Mouse (Mus musculus): ENCODE results near the gene Fcho1.
"Not testable (repeated sequence)": the region's sequence is repeated elsewhere in the genome, so short reads cannot be mapped to it uniquely, and the experiment has no call there.

Gene Fcho1

DNA sequence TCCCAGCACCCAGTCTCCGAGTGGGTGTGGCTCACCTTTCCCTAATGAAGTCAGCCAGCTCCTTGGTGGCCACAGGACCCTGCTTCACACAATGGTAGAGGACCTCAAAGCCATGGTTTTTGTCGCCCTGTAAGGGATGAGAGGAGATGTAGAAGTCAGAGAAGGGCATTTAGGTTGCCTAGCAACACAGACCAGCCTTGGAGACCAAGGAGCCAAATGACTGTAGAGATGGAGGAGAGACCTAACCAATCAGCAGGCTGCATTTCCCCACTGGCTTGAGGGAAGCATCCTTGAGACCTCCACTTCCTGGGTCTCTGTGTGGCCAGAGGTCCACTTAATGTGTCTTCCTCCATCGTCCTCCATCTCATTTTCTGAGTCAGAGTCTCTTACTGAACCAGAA is 7.3 kb downstream of the Fcho1 start:
- no peak for DNase-seq (ENCODE audit: low spot score in 2 of 2)

DNA sequence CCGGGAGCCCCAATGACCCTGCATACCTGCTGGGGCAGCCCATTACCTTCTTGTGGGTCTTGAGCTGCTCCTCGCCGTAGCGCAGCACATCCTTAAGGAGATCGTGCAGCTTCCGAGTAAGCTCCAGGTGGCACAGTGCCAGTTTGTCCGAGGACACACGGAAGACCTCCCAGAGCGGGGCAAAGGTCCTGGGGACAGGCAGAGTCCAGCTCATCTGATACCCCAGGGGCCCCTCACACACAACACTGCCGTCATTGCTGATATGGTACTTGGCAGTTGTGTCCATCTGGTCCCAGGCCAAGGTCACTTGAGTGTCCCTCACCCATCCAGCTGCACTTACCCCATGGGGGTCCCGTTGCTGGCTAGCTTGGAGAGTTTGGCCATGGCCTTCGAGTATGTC is 8.4 kb downstream of the Fcho1 start:
- no peak for DNase-seq (ENCODE audit: low spot score in 2 of 2)

DNA sequence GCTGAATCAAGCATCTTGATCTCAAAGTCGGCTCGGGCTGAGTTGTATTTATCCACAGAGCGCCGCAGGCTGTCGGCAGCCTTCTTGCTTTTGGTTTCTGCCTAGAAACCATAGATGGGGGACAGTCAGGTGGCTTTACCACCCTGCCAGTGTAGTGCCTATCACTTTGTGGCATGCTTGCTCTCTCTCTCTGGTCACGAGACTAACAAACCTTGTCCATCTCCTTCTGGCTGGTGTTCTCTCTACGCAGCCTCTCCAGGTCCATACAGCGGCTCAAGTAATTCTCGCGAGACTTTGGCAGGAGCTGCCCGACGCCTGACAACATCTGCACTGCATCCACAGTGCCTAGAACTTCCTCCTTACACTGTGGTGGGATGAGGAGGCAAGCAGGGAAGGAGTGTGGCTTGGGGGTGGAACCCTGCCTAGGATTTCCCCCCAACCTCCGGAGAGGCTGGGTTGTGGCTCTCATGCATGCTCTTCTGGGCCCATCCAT is 8.9 kb downstream of the Fcho1 start:
- DNase-seq (ENCODE audit: low spot score in 2 of 2), result no peak

DNA sequence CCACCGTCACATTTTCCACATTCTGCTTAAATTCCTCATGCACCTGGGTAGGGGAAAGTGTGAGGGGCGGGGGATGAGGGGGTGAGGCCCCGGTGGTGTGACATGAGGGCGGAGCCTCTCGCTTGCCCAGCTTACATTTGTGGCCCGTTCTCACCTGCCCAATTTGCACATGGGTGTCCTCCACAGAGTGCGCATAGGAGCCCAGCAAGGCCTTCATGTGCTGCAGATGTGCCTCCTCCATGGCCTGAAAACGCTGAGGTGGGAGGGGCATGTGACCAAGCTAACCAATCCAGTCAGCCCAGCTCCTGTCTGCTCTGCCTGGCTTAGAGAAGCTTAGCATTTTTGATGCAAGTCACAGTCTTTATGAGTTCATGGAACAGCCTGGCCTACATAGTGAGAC is 10.0 kb downstream of the Fcho1 start:
- no peak for DNase-seq (ENCODE audit: low spot score in 2 of 2)

DNA sequence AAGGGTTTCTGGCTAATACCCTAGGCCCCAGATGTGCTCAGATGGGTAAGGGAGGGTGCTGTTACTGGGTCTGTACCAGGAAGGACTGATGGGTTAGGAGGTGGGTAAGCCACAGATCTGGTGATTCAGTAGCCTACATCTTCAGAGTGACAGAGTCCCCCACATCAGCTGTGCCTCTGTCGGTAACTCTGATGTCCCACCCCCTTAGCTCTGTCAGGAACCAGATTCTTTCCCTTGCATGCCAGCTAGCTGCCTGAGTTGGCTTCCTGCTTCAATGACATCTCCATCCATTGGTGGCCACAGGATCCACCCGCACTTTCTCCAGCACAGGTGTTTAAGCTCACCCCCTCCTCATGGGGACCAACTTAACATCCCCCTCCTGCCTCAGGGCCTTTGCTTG is 13.9 kb downstream of the Fcho1 start:
- no peak for DNase-seq (ENCODE audit: low spot score in 2 of 2)

DNA sequence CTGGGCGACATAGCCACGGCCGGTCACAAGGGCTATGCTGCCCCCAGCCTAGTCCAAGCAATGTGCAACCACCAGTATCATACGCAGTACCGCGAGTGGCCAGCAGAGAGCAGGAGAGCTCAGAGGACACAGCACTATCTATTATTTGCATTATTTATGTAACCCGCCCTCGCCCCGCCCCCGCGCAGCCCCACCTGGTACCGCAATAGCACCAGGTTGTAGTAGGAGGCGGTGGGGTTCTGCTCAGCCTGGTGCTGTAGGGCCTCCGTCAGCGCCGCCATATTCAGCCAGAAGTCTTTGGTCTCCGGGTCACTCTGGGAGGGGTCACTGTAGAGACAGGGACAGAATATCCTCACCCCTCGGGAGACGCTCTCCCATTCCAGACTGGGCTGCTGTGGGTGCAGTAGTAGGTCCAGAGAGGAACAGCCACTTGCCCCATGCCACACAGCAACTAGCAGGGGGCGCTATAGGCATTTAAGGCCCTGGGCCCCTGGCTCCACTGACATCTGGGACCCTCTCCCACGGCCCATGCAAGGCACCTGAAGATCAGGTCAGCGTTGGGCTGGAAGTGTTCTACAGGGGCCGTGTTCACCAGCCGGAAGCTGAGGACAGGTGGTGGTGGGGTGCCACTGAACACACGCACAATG is 15.6 kb downstream of the Fcho1 start:
- DNase-seq (ENCODE audit: low spot score in 2 of 2), result peak; percentile 70 to 80

DNA sequence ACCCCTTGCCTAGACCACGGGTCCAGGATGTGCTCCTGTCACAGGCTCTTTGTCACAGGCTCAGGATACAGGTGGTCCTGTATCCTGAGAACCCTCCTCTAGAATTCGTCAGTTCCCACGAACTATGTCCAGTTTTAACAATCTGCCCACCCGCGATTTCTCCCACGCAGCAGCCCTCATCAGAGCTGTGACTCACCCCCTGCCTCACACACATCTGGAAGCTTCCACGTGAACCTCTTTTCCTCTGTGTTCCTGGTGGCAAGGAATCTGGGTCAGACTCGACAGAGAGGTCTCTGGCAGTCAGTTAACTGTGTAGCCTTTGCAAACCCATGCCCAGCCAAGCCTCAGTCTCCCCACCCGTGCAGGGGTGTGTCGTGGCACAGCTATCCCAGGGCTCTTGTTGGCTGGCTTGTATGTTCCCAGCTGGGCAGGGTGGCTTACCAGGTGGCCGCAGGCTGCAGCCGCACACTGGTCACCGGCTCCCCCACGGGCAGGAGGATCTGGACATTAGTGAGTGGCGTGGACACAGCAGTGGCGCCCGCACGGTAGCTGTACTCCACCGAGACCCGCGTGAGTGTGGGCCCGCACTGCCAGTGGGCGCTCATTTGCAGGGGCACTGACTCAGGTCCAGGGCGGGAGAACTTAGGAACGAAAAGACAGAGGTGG is 16.2 kb downstream of the Fcho1 start:
- peak in 1 of 2 experiments; percentile 29 for DNase-seq (ENCODE audit: low spot score in 2 of 2)

DNA sequence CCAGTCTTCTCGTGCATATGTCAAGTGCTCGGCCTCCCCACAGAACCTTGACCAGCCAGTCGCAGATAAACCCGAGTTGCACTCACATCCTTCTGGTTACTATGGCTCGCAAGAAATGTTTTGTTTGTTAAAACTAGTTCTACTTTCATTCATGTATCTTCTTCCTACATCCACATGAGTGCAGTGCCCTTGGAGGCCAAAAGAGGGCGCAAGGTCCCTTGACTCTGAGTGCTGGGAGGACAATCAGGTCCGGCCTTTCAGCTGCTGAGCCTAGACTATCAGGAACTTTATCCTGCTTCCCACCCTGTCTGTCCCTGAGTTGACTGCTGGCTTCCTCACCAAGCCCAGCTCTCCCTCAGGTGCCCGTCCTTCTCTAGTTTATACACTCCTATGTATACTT is 17.6 kb downstream of the Fcho1 start:
- peak in 1 of 2 experiments; percentile 23 for DNase-seq (ENCODE audit: low spot score in 2 of 2)

DNA sequence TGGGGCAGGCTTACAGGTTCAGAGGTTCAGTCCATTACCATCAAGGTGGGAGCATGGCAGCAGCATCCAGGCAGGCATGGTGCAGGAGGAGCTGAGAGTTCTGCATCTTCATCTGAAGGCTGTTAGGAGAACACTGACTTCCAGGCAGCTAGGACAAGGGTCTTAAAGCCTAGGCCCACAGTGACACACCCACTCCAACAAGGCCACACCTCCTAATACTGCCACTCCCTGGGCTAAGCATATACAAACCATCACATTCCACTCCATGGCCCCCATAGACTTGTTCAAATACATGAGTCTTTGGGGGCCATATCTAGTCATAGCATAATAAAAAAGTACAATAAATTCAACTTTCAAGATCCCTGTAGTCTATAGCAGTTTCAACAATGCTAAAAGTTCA is 22.1 kb downstream of the Fcho1 start:
- not testable (repeated sequence) for DNase-seq (ENCODE audit: low spot score in 2 of 2)

DNA sequence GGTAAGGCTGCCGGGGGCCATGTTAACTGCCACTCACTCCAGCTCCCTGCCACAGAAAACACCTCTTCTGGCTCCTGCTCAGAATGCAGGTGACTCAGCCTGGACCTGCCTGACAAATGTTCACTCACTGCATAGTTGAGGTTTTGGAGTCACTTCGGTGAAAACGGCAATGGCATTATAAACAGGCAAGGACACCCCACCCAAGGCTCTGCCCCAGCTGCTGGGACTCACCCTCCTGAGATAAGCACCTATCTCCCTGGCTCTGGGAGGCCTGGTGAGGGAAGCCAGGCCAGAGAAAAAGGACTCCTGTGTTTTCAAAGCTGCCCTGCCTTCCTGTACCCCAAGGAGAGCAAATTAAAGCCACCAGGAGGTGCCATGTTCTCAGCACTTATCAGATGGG is 22.6 kb downstream of the Fcho1 start:
- no peak for DNase-seq (ENCODE audit: low spot score in 2 of 2)

DNA sequence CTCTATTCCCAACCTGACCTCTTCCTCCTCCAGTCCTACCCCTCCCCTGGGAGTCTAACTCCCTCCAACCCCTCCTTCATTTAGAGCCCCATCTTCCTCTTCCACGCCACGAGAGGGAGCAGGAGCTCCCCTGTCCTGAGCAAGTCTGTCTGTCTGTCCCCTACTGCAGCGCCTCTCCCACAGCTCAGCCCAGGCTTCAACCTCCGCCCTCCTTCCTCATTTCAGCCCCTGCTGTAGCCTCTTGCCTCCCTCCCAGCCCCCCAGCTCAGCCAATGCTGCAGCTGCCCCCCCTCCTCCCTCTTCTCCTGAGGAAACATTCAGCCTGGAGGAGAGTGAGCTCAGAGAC is 23.5 kb downstream of the Fcho1 start:
- peak in 1 of 2 experiments; percentile 6 for DNase-seq (ENCODE audit: low spot score in 2 of 2)

DNA sequence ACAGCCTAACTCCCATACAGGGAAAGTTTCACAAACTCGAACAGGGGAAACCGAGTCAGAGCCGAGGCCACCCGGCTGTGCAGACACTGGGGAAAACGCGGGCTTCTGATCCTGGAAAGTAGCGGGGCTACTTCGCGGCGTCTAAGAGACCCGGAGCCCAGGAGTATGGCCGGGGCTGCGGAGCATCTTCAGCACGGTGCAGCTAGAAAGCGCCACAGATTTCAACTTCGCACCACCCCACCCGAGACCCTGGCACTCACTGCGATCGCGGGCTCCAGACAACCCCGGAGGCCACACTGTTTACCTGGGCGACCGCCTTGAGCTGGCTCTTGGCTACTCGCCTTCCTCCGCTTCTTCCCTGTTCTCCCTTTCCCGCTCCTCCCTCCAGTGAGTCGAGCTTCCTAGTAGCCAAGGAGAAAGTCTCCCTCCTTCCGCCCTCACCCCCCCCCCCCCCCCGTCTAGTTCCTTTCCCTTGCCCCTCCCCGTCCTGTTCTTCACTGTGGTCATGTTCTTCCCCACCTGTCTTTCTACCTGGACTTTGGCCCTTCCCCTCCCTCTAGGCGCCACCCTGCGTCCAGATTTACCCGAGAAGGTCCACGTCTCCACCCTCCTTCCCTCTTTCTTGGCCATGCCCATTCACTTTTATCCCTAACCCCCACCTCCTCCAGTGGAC is 24.0 kb downstream of the Fcho1 start, which contains the start of gene B3gnt3:
B3gnt3 (minus strand) TSS at position 376 of the 673 bp plus-strand sequence.
- no peak for DNase-seq (ENCODE audit: low spot score in 2 of 2)

DNA sequence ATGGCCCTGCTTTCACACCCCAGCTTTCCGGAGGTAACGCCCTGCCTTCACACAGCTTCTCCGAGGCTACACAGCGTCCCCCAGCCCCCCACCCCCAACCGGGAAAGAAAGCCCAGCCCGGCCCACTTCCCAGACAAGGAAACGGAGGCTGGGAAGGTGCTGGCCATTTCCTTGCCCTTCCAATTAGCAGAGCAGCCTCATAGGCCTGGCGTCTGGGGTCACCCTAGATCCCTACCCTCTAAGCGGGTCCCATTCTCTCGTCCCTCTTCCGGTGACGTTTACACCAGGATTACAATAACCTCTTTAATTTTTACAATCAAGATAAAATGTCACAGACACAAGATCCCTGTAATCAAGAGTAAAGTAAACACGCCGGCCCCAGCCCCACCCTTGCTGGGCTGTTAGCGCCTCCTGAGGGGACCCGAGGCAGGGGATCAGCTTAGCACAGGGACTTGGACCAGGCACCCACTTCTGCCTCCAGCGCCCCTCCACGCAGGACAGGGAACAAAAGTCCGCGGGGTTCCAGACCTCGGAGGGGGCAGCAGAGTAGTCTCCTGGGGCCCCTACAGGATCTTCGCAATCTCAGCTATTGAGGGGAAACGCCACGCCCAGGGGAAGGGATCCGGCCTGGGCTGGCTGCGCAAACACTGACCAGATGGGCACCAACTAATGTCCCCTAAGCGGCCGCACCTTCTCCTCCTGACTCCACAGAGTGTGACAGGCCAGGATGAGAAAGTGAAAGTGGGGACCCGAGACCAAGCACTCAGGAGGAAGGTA is 24.8 kb downstream of the Fcho1 start:
- DNase-seq (ENCODE audit: low spot score in 2 of 2), result no peak

DNA sequence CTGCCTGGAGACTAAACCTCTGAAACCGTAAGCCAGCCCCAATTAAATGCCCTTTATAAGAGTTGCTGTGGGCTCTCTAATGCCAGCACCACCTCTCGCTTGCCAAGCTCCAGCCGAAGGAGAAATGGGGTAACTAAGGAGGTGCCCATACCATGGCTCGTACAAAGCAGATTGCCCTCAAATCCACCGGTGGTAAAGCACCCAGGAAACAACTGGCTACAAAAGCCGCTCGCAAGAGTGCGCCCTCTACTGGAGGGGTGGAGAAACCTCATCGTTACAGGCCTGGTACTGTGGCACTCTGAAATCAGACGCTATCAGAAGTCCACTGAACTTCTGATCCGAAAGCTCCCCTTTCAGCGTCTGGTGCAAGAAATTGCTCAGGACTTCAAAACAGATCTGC is 30.1 kb downstream of the Fcho1 start:
- not testable (repeated sequence) for DNase-seq (ENCODE audit: low spot score in 2 of 2)

DNA sequence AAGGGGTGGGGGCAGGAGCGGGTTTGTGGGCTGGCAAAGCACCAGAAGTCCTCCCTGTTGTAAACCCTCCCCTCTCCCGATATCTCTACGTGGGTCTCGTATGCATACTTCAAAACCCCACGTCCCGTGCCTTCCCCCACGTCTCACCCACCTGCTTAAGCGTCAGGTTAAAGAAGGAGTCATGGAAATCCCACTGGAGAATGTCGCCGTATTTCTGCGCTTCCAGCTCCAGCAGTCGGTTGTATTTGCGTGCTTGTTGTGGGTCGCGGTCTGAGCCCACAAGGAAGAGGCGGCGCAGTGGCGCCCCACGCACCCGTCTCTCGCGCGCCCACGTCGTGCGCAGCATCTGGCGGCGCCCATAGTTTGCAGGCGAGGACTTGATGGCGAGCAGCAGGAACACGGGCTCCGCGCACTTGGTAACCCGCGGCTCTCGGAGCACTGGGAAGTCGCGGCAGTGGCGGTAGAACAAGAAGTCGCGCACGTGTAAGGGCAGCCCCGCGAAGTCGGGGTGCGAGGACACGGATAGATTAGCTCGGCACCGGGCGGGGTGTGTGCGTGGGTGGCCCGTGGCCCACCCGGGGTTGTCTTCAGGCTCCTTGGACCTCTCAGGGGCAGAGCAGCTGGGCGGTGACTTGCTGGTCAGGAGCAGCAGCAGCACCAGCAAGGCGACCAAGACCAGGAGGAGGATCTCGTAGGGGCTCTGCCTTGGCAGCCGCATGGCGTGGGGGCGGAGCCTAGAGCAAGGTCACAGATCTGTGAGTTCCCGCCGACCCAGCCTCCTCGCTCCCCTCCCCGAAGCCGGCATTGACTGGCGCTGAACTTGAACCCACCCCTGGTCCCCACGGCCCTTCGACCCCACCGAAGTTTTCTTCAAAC is 32.1 kb downstream of the Fcho1 start:
- peak in 1 of 2 experiments; percentile 12 for DNase-seq (ENCODE audit: low spot score in 2 of 2)

DNA sequence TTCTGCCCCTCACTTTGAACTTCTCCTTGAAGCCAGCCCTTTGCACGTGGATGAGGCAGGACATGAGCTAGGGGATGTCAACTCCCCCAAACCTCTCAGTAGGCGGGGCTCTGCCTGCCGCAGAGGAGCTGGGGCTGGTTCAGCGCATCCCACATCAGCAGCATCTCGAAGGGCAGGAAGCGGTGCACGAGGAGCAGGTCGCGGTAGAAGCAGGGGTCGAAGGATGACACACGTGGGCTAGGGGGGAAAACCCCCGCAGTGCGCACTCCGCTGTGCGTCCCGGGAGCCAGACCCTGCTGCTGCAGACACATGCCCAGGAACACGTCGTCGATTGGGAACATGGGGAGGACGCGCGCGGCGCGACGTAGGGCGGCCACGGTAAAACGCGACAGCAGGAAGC is 33.0 kb downstream of the Fcho1 start:
- DNase-seq (ENCODE audit: low spot score in 2 of 2), result no peak

DNA sequence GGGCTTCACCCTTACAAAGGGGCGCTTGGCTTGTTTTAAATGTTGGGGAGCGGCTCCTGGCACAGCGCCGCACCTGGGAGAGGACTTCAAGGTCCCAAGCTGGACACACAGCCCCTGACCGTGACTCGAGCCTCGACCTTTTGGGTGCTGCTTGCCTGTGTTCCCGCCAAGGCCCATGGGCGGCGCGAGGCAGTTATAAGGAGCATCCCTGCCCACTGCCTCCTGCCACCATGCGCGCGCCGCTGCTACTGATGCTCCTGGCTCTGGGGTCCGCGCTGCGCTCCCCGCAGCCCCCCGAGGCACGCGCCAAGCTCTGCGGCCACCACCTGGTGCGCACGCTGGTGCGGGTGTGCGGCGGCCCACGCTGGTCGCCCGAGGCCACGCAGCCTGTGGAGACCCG is 36.5 kb downstream of the Fcho1 start, which contains the start of gene Insl3:
Insl3 (plus strand) TSS at position 187 of the 400 bp plus-strand sequence.
- DNase-seq (ENCODE audit: low spot score in 2 of 2), result no peak

DNA sequence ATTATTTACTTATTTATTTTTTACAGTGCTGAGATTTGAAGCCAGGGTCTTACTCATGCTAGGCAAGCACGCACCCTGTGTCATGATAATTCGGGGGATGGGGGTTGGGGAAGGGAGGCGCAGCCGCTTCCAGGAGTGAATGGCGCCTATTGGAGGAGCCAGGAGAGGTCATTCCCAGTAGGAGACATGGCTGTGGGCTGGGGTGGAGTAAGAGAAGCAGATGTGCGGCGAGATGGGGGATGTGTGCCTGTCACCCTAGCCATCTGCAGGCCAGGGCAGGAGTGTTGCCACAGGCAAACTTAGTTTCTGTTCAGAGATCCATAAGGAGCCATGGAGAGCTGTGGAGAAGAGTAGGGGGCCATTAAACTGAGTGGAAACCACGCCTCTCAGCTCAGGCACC is 37.9 kb downstream of the Fcho1 start:
- no peak for DNase-seq (ENCODE audit: low spot score in 2 of 2)

DNA sequence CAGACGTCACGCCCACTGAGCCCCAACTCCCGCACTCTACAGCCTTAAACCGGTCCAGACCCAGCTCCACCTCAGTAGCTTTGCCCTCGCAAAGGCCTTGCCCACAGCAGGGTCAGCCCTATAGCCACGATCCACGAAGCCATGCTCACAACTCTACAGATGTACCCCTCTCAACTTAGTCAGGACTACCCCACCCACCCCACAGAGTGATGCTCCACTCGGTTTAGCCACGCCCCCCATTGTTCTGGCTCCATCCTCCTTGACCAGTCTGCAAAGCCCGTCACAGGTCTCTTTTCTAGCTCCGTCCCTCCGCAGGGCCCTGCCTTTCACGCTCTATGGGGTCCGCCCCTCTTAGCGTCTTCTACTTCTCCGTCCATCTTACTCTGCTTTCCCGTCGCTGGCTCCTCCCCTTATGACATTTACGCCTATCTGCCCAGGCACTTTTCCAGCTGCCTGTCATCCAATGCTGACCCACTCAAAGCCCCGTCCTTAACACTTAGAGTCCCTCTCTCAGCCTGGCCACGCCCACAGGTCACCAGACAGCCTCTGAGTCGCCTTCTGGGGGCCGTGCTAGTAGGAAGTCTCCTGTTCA is 39.3 kb downstream of the Fcho1 start:
- no peak for DNase-seq (ENCODE audit: low spot score in 2 of 2)

DNA sequence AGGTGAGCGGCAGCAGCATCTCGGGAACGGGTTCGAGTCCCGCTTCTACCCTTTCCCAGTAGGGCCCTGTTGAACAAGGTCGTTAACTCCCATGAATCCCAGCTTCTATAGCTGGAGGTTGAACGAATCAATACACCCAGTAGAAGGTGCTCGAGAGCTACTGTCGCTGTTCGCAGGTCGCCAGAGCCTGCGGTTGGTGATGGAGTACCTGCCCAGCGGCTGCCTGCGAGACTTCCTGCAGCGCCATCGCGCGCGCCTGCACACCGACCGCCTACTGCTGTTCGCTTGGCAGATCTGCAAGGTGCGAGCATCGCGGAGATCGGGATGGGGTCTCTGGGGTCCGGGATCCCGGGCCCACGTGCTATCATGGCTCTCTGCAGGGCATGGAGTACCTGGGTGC is 39.9 kb downstream of the Fcho1 start:
- no peak for DNase-seq (ENCODE audit: low spot score in 2 of 2)

DNA sequence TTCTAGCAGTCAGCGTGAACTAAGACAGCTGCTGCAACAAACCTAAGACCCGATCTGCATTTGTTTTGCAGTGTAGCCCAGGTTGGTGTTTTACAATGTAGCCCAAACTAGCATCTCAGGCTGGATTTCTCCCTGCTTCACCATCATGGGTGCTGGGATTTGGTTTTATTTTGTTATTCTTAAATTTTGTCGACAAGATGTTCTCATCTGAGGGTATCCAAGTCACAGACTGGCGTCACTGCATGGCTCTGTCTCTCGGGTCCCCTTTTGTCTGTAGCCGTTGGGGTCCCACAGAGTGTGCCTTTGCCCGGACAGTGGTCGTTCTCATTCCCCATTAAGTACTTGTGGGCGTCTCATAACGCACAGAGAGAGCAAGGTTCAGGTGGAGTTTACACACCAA is 40.8 kb downstream of the Fcho1 start:
- no peak for DNase-seq (ENCODE audit: low spot score in 2 of 2)

All from frontal cortex, postnatal 10 days (tissue).